Mouse (Mus musculus) retina, postnatal 7 days (tissue): Measurements from ENCODE around the gene Atxn7l1.
A peak's percentile ranks its signal among the peaks of the same experiment; 100 is the strongest.

Source experiments
- DNase-seq: peaks from one replicate; pipeline ENCODE4 v3.0.0-alpha.2; 2012; ENCODE audit warnings: low read depth, low spot score

Gene Atxn7l1

GRCm38 (mm10) chr12:33147497-33148267, at the start of gene Atxn7l1:
Gene Atxn7l1 (plus strand): TSS chr12:33147693.
- DNase-seq, result peak; percentile 89

GRCm38 (mm10) chr12:33101627-33102026, 45.9 kb upstream of the Atxn7l1 start:
- DNase-seq, result no peak

- DNase-seq, result no peak
These were observed 45.0 kb upstream of the Atxn7l1 start for GRCm38 (mm10) chr12:33102342-33103115.

- no peak for DNase-seq
These were observed 41.8 kb upstream of the Atxn7l1 start for GRCm38 (mm10) chr12:33105724-33106123.

GRCm38 (mm10) chr12:33106438-33107167, 40.9 kb upstream of the Atxn7l1 start:
- DNase-seq, result no peak

- DNase-seq, result no peak
These were observed 38.0 kb upstream of the Atxn7l1 start for GRCm38 (mm10) chr12:33109531-33109930.

- peak; percentile 25 for DNase-seq
These were observed 36.5 kb upstream of the Atxn7l1 start for GRCm38 (mm10) chr12:33110894-33111471.

- DNase-seq, result no peak
These were observed 28.7 kb upstream of the Atxn7l1 start for GRCm38 (mm10) chr12:33118624-33119301.

GRCm38 (mm10) chr12:33125594-33126227, 21.8 kb upstream of the Atxn7l1 start:
- DNase-seq, result no peak

- DNase-seq, result no peak
These were observed 21.2 kb upstream of the Atxn7l1 start for GRCm38 (mm10) chr12:33126243-33126642.

GRCm38 (mm10) chr12:33128121-33128520, 19.4 kb upstream of the Atxn7l1 start:
- no peak for DNase-seq

- no peak for DNase-seq
These were observed 18.8 kb upstream of the Atxn7l1 start for GRCm38 (mm10) chr12:33128702-33129101.

- DNase-seq, result no peak
These were observed 18.1 kb upstream of the Atxn7l1 start for GRCm38 (mm10) chr12:33129410-33129809.

GRCm38 (mm10) chr12:33130401-33130800, 17.1 kb upstream of the Atxn7l1 start:
- no peak for DNase-seq

GRCm38 (mm10) chr12:33131796-33132195, 15.7 kb upstream of the Atxn7l1 start:
- no peak for DNase-seq

- no peak for DNase-seq
These were observed 9.6 kb upstream of the Atxn7l1 start for GRCm38 (mm10) chr12:33137857-33138256.

- DNase-seq, result no peak
These were observed 8.4 kb upstream of the Atxn7l1 start for GRCm38 (mm10) chr12:33139083-33139482.

- DNase-seq, result no peak
These were observed 3.0 kb upstream of the Atxn7l1 start for GRCm38 (mm10) chr12:33144456-33144855.

- DNase-seq, result peak; percentile 14
These were observed 665 bp upstream of the Atxn7l1 start for GRCm38 (mm10) chr12:33146622-33147433.
